Mouse (Mus musculus) bone marrow macrophage, adult 2 months (primary cell): ENCODE results near the gene Xlr3a. TPM values are rescaled to one million over a fixed set of nuclear protein-coding genes. Genes with fewer than 3 reads are reported as not detected.
"Not testable (repeated sequence)": the region's sequence is repeated elsewhere in the genome, so short reads cannot be mapped to it uniquely, and the experiment has no call there.

Experiments
- H3K27ac ChIP-seq: 2 replicates; pipeline ENCODE4 v1.5.1; 2012; ENCODE audit warnings: low read depth, low read length; ENCODE audit not compliant: insufficient read depth
- H3K4me1 ChIP-seq: 2 replicates; pipeline ENCODE4 v1.6.1; 2012; ENCODE audit warnings: low read length; ENCODE audit not compliant: control insufficient read depth, insufficient read depth
- H3K4me3 ChIP-seq: 2 replicates; pipeline ENCODE4 v1.5.1; 2012; ENCODE audit warnings: mild to moderate bottlenecking, low read length, moderate library complexity; ENCODE audit not compliant: insufficient read depth
- CTCF ChIP-seq: IDR thresholded peaks from 2 replicates; pipeline ENCODE4 v1.5.1; 2012; ENCODE audit warnings: low read depth, mild to moderate bottlenecking, low read length, moderate library complexity
- POLR2A ChIP-seq: IDR thresholded peaks from 2 replicates; pipeline ENCODE4 v1.6.1; 2012; ENCODE audit warnings: mild to moderate bottlenecking, low read depth, low read length, borderline replicate concordance
- polyA plus RNA-seq: library from polyadenylated mRNA; stranded (reverse); fragments of >200 nt; gene quantifications from 2 replicates; pipeline ENCODE4 v1.2.4, GENCODE M21; 2012; ENCODE audit not compliant: missing spikeins, insufficient read depth, insufficient read length

Xlr3a gene
- 0.16 TPM in 1 of 2 replicates, not detected in the other for polyA plus RNA-seq

DNA sequence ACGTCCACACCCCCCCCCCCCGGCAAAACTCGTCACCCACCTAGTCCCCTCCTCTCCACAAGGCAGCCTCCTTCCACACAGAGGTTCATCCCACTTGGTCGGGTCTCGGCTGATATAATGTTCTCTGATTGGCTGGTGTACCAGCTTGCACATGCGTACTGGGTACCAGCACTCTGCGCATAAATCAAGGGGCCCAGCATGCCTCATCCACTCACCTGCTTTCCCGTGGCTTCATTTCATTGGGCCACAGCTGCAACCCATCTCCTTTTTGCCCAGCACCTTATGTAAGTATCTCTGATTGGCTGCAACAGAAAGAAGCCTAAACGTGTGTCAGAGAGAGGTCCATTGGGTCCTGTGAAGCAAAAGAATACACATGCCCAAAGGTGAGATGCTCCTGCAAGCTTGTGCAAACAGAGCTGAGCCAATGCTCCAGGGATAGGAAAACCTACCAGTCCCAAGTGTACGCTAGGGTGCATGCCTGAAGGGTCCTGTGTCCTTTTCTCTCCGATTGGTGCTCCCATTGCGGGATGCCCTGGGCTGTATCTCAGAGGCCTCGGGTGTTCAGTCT lies at the start of gene Xlr3a:
Gene Xlr3a, minus strand, starts transcription at position 155 of the 568 bp plus-strand sequence.
- not testable (repeated sequence) for H3K27ac ChIP-seq, H3K4me1 ChIP-seq, H3K4me3 ChIP-seq

DNA sequence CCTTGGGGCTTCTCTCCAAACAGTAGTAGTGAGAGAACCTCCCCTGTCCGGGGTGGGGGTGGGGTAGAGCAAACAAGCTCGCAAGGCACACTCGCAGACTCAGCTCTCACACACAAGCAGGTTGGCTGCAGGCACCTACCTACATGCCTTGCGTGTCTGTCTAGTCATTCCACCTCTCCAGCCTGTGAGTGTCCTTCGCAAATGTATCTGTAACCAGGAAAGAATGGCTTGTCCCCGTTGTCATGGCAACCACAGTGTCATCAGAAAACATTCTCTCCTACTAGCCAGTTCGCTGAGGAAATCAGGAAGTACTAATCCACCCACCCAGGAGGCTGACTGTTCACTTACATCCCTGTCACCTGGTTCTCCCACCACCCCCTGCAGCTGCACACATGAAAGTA lies 46.3 kb upstream of the Xlr3a start:
- H3K4me3 ChIP-seq, H3K4me1 ChIP-seq, H3K27ac ChIP-seq: not testable (repeated sequence)

GRCm38 (mm10) chrX:73122859-73123829 lies 26.2 kb upstream of the Xlr3a start:
- H3K27ac ChIP-seq, H3K4me3 ChIP-seq, H3K4me1 ChIP-seq: not testable (repeated sequence)

GRCm38 (mm10) chrX:73116747-73117146 lies 19.9 kb upstream of the Xlr3a start, which contains the start of gene Gm14685:
Gene Gm14685 (plus strand): TSS chrX:73117047.
- not testable (repeated sequence) for H3K27ac ChIP-seq, H3K4me3 ChIP-seq, H3K4me1 ChIP-seq

DNA sequence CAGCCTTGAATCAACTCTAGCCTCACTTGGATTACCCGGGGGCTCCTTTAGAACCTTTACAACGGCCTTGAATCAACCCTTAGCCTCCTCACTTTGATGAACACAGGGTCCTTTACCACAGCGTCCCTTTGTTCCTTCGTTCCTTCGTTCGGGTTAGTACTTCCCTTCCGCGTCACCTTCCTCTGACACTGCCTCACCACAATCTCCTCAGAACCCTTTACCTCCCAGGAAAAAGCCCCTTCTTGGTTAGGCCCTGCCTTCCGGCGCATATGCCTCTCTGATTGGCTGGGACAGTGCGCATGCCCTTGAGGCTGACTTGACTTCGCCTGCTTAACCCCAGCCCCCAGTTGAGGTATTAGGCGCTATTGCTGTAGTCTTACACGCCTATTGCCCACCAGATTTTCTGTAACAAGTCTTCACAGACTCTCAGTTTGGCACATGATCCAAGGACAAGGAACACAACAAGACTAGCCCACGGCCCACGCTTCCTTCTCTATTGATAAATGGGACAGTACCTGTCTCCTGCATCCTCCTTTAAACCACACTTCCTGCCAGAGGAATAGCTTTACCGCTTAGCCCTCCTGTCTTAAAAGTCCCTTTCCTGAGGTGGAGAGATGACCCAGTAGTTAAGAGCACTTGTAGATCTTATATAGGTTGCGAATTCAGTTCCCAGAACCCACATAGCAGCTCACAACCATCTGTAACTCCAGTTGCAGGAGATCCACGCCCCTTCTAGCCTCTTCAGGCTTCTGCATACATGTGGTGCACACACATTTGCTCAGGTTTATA lies 14.4 kb downstream of the Xlr3a start, which contains the start of gene Xlr4a:
Gene Xlr4a, minus strand, starts transcription at position 212 of the 789 bp plus-strand sequence.
- H3K27ac ChIP-seq, H3K4me1 ChIP-seq, H3K4me3 ChIP-seq: not testable (repeated sequence)

GRCm38 (mm10) chrX:73066765-73067312 lies 30.1 kb downstream of the Xlr3a start:
- H3K4me1 ChIP-seq, H3K4me3 ChIP-seq, H3K27ac ChIP-seq: not testable (repeated sequence)

GRCm38 (mm10) chrX:73064415-73064793 lies 32.5 kb downstream of the Xlr3a start, which contains the start of gene Pnma3:
Gene Pnma3 (plus strand): TSS chrX:73064787.
- Histone ChIP-seq H3K4me3 (no peak within 1 kb of the TSS), H3K27ac (no peak within 1 kb of the TSS), H3K4me1 (no peaks in the 10 kb centered on the region)
- TF ChIP-seq POLR2A = no peak
- TF ChIP-seq CTCF = no peak

- H3K27ac ChIP-seq = no peak overlapping the region
These were observed 33.1 kb downstream of the Xlr3a start for GRCm38 (mm10) chrX:73063512-73064414.

GRCm38 (mm10) chrX:73062323-73062722 lies 34.6 kb downstream of the Xlr3a start:
- H3K27ac ChIP-seq = no peak overlapping the region
- no peaks in the 10 kb centered on the region for H3K4me1 ChIP-seq
- TF ChIP-seq CTCF (no peak), POLR2A (no peak)
- H3K4me3 ChIP-seq = no peak overlapping the region

More at GRCm38 (mm10) chrX:73063512-73064414, 33.1 kb downstream of the Xlr3a start:
- Histone ChIP-seq H3K4me3 (no peak overlapping the region), H3K4me1 (no peaks in the 10 kb centered on the region)
- TF ChIP-seq CTCF (no peak), POLR2A (no peak)
